Mouse (Mus musculus) brown adipose tissue, adult 24 weeks (tissue): ENCODE measurements around the gene Acap2. TPM values are rescaled to one million over a fixed set of nuclear protein-coding genes. Genes with fewer than 3 reads are reported as not detected.
A peak's percentile ranks its signal among the peaks of the same experiment; 100 is the strongest.

ENCODE experiments used
- H3K27ac ChIP-seq: fragments of 200-500 bp; replicated peaks from 2 replicates; pipeline ENCODE4 v1.5.1; 2012; ENCODE audit warnings: low read depth, mild to moderate bottlenecking, low read length
- H3K4me1 ChIP-seq: fragments of 200-500 bp; 2 replicates; pipeline ENCODE4 v1.6.1; 2012; ENCODE audit warnings: low read length, mixed read lengths; ENCODE audit not compliant: control insufficient read depth, insufficient read depth, insufficient read length
- H3K4me3 ChIP-seq: fragments of 200-500 bp; 2 replicates; pipeline ENCODE4 v1.5.1; 2012; ENCODE audit warnings: low read depth, mild to moderate bottlenecking, low read length, moderate library complexity; ENCODE audit not compliant: insufficient read depth
- polyA plus RNA-seq: library from polyadenylated mRNA; stranded (reverse); fragments of >200 nt; gene quantifications from 2 replicates; pipeline ENCODE4 v1.2.4, GENCODE M21; 2012; ENCODE audit not compliant: missing spikeins, insufficient read depth, insufficient read length

Acap2 gene
- polyA plus RNA-seq, 1 experiment, result 9.5 TPM

DNA sequence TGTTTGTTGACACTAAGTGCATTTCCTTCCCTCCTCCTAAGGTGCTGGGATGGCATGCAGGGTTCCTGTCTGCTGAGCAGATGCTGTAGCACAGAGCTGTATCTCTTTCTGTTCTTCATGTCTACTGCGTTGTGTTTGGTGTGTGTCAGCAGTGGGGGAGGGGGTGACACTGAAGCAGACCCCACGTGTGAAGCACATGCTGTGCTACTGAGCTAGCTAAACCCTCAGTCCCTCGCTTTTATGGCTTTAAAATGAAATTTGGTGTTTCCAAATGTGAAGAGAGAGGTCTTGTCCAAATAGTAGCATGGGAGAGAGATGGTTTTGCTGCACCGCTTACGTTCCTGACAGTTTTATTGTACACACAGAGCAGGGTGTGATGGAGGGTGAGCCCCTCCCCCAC is 30.5 kb upstream of the Acap2 start:
- Histone ChIP-seq H3K4me3 (no peak overlapping the region), H3K4me1 (peaks cover 6% of the 10 kb centered on the region; the same call in 1 of the 2 replicates), H3K27ac (no peak overlapping the region)

- Histone ChIP-seq H3K27ac (no peak overlapping the region), H3K4me1 (no peaks in the 10 kb centered on the region), H3K4me3 (no peak overlapping the region)
Observed at GRCm38 (mm10) chr16:31227746-31228145, 26.7 kb upstream of the Acap2 start.

GRCm38 (mm10) chr16:31215271-31215670 is 14.2 kb upstream of the Acap2 start:
- Histone ChIP-seq H3K4me3 (no peak overlapping the region), H3K27ac (no peak overlapping the region), H3K4me1 (no peaks in the 10 kb centered on the region)

DNA sequence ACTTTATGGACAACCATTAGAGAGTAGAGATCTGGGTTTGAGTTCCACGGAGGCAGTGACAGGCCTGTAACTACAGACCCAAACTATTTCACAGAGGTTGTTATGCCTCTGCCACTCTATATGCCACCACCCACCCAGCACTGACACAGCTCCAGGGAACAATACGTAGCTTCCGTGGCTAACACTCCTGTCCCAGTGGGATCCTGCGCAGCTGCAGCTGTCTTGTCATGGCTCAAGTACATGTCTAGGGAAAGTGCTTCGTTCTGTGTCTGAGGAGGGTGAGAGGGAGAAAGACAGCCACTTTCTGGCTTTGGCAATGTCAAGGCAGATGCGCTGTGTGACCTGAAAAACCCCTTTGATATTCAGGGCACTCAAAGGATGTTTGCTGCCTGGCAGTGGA is 12.4 kb upstream of the Acap2 start:
- no peak overlapping the region for H3K27ac ChIP-seq
- H3K4me3 ChIP-seq, result no peak overlapping the region
- H3K4me1 ChIP-seq, result peaks cover 2% of the 10 kb centered on the region; the same call in 1 of the 2 replicates

DNA sequence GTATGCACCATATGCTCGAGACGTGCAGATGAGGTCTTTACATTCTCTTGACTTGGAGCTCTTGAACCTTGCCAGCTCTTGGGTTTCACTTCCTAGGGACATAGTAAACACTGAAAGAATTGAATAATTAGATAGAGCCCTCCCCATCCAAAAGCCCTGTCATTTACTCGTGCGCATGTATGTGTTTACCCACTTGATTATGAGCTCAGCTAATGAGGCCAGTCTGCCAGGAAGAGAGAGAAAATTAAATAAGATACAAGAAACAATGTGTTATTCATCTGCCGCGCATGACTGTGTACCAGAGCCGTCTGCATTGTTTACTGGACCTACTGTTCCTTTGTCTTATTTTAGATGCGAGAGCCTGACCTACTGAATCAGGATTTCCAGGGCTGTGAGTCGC is 10.5 kb upstream of the Acap2 start:
- Histone ChIP-seq H3K4me1 (peaks cover 2% of the 10 kb centered on the region; the same call in 1 of the 2 replicates), H3K27ac (no peak overlapping the region), H3K4me3 (no peak overlapping the region; the same call in 1 of the 2 replicates)

- H3K4me3 ChIP-seq, result no peak overlapping the region
- H3K27ac ChIP-seq, result no peak overlapping the region
- peaks cover 2% of the 10 kb centered on the region; the same call in 1 of the 2 replicates for H3K4me1 ChIP-seq
Observed at GRCm38 (mm10) chr16:31210453-31210852, 9.4 kb upstream of the Acap2 start.

DNA sequence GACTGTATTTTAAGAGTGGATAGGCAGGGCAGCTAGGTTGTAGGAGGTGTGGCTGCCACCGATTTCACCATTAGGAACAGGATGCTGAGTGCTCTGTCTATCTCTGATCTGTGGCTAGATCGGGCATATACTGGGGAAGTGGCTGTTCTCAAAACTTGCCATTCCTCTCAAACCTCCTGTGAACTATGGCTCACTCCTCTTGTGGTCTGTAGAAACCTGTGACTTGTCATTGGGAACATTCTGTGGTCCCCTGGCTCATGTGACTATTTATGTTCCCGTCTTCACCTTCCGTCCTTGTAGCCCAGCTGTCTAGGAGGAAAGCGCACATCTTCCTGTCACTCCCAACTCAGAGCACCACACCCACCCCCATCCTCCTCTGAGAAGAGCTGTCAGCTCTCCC is 8.9 kb upstream of the Acap2 start:
- Histone ChIP-seq H3K4me3 (no peak overlapping the region), H3K27ac (no peak overlapping the region), H3K4me1 (peaks cover 2% of the 10 kb centered on the region; the same call in 1 of the 2 replicates)

- Histone ChIP-seq H3K4me1 (peaks cover 2% of the 10 kb centered on the region; the same call in 1 of the 2 replicates), H3K27ac (no peak overlapping the region), H3K4me3 (no peak overlapping the region)
Observed at GRCm38 (mm10) chr16:31205726-31206125, 4.7 kb upstream of the Acap2 start.

- H3K4me3 ChIP-seq, result no peak overlapping the region
- peaks cover 2% of the 10 kb centered on the region; the same call in 1 of the 2 replicates for H3K4me1 ChIP-seq
- H3K27ac ChIP-seq, result no peak overlapping the region
Observed at GRCm38 (mm10) chr16:31205187-31205586, 4.1 kb upstream of the Acap2 start.

DNA sequence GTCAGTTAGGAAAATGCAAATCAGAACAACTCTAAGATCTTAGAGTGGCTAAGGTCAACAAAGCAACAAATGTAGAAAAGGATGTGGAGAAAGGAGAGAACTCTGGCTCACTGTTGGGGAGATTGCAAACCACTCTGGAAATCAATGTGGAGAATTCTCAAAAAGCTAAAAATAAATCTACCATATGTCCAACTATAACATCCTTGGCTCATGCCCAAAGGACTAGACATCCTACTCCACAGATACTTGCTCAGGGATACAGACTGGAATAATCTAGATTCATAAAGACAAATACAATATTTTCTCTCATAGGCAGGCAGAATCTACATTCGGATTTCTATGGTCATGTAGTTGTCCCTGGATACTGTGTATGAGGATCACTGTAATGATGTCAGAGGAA is 3.2 kb upstream of the Acap2 start:
- Histone ChIP-seq H3K27ac (no peak overlapping the region), H3K4me1 (no peaks in the 10 kb centered on the region), H3K4me3 (no peak overlapping the region)

- Histone ChIP-seq H3K4me3 (no peak overlapping the region), H3K4me1 (peaks cover 2% of the 10 kb centered on the region), H3K27ac (no peak overlapping the region)
Observed at GRCm38 (mm10) chr16:31201704-31202103, 659 bp upstream of the Acap2 start.

DNA sequence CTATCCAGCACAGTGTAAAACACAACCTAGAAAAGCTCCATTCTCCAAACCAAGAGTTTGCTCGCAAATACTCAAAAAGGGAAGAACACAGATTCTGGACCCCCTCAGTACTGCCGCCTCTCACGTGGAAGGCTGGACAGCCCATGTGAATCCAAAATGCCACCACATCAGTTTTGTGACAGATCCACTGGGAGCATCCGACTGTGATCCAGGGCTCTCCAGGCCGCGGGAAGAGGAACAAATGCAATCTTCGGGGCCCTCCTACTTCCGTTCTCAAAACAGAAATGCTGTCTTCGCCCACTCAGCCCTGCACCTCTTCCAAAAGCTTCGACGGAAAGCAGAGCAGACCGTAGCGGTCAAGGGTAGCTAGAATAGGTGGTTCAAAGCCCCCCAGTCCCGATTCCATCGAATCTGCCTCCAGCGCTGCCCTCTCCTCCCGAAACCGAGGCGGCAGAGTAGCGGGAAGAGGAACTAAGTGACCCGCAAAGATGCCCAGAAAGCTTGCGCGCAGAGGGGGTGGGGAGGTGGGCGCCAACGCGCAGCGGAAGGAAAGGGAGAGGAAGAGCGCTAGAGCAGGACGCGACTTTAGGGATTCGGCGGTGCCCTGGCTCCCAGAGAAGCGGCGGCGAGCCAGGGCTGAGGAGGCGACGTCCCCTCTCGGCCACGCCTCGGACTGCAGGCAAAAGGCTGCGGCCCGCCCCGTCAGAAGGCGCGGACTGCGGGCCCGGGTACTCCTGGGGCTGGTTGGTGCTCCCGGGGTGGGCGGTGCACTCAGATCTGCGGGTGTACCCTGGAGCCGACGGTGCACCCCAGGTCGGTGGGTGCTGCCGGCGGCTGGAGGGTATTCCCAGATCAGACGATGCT is 887 bp downstream of the Acap2 start:
- peak overlapping the region; percentile 79 for H3K4me3 ChIP-seq
- H3K4me1 ChIP-seq, result peaks cover 4% of the 10 kb centered on the region
- H3K27ac ChIP-seq, result peak overlapping the region; percentile 83

DNA sequence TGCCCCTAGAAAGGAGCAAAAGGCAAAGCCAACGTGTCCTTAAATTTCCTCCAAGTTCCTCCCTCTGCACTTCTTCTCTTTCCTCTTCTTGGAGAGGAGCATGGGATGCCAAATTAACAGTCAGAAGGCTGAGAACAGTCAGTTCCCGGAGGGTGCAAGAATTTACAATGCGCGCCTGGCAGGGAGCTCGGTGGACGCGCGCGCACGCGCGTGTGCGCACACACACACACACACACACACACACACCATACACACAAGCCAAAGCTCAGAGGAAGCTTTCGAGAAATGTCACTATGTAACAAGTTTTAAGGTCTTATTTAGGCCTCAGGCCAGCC is 1.5 kb downstream of the Acap2 start:
- peak overlapping the region; percentile 83 for H3K27ac ChIP-seq
- peaks cover 5% of the 10 kb centered on the region for H3K4me1 ChIP-seq
- peak overlapping the region; percentile 79 for H3K4me3 ChIP-seq

GRCm38 (mm10) chr16:31196971-31197370 is 4.1 kb downstream of the Acap2 start:
- Histone ChIP-seq H3K27ac (no peak overlapping the region), H3K4me1 (peaks cover 21% of the 10 kb centered on the region), H3K4me3 (no peak overlapping the region)

GRCm38 (mm10) chr16:31192526-31192925 is 8.5 kb downstream of the Acap2 start:
- Histone ChIP-seq H3K4me3 (no peak overlapping the region), H3K27ac (no peak overlapping the region)

GRCm38 (mm10) chr16:31191818-31192217 is 9.2 kb downstream of the Acap2 start:
- Histone ChIP-seq H3K4me1 (peaks cover 33% of the 10 kb centered on the region), H3K27ac (no peak overlapping the region), H3K4me3 (no peak overlapping the region)

More at GRCm38 (mm10) chr16:31192526-31192925, 8.5 kb downstream of the Acap2 start:
- H3K4me1 ChIP-seq, result peaks cover 33% of the 10 kb centered on the region
